Mouse (Mus musculus): ENCODE results near the gene Tmeff2. TPM values are rescaled to one million over a fixed set of nuclear protein-coding genes. Genes with fewer than 3 reads are reported as not detected.

Gene Tmeff2
- polyA plus RNA-seq, 1 experiment from 2014 or later = 3.0 TPM

DNA sequence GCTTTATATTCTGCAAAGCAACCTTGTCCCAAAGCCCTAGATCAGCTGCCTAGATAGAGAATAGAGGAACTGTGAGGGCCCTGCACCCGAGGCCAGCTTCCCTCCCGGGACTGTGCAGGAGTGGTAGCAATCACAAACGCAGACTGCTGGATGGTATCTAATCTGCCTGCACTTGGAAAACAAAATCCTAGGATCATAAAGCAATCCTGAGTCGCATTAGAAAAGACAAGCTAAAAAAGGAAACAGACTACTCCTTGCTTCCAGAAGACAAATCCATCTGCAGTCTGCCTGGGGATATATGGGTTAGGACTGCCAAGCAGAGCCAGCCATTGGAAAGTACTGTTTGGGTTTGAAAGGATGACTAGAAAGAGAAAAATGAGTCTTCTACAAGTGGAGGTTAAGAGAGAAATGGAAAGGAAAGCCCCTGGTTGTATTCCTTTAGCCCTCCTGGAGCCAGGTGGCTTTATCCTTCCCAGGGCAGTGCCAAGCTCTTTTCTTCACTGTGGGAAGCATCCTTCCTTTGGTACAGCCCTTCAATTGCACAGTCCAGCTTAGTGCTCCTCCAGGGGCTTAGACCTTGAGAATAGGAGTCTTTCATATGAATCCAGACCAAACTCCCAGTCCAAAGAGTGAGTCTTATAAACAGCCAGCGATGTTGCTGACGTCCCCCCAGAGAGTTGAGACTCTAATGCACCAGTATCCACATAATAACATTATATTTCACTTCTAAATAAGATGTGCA is 291.6 kb downstream of the Tmeff2 start:
- H3K4me2 ChIP-seq (replicated peaks; ENCODE audit: low read depth, low read length) = no peak overlapping the region
- 0 out of 2 replicates have a peak, but pooled peaks have one; percentile 19 for ATAC-seq

GRCm38 (mm10) chr1:51199088-51199830 is 298.8 kb downstream of the Tmeff2 start:
- Histone ChIP-seq H3K9ac (replicated peaks; ENCODE audit: low read depth) (no peak overlapping the region), H3K36me3 (ENCODE audit: insufficient read depth, low read length) (no peaks in the 10 kb centered on the region), H3K27me3 (replicated peaks; ENCODE audit: insufficient read depth, low read length) (no peaks in the 10 kb centered on the region), H3K4me2 (replicated peaks; ENCODE audit: low read depth, low read length) (no peak overlapping the region), H3K9me3 (ENCODE audit: low read length) (no peaks in the 10 kb centered on the region), H3K4me3 (ENCODE audit: low read depth, low read length) (no peak overlapping the region), H3K27ac (ENCODE audit: low read length) (no peak overlapping the region), H3K4me1 (ENCODE audit: insufficient read depth, low read depth, low read length) (no peaks in the 10 kb centered on the region)
- ATAC-seq = no peak
- no peak for DNase-seq (ENCODE audit: low spot score)
- TF ChIP-seq EP300 (IDR thresholded peaks at IDR 0.05) = no peak
- no peak for TF ChIP-seq CTCF (IDR thresholded peaks at IDR 0.05)
- WGBS = 81% methylated on average over 11 of the region's 11 CpGs

More for the DNA sequence above, 291.6 kb downstream of the Tmeff2 start:
- no peak overlapping the region for H3K4me3 ChIP-seq (ENCODE audit: low read depth, low read length)
- H3K27ac ChIP-seq (ENCODE audit: low read length) = peak overlapping the region; percentile 20; the same call in 1 of the 2 replicates
- H3K9me3 ChIP-seq (ENCODE audit: low read length) = no peaks in the 10 kb centered on the region
- no peak overlapping the region for H3K9ac ChIP-seq (replicated peaks; ENCODE audit: low read depth)
- H3K4me1 ChIP-seq (ENCODE audit: insufficient read depth, low read depth, low read length) = peaks cover 13% of the 10 kb centered on the region; the same call in 1 of the 2 replicates
- no peak for DNase-seq (ENCODE audit: low spot score)
- TF ChIP-seq EP300 (IDR thresholded peaks at IDR 0.05) (no peak), CTCF (IDR thresholded peaks at IDR 0.05) (no peak)
- no peaks in the 10 kb centered on the region for H3K36me3 ChIP-seq (ENCODE audit: insufficient read depth, low read length)
- WGBS = 41% methylated on average over 6 of the region's 6 CpGs
- H3K27me3 ChIP-seq (replicated peaks; ENCODE audit: insufficient read depth, low read length) = no peaks in the 10 kb centered on the region

- WGBS = 98% methylated on average over 3 of the region's 3 CpGs
- H3K27ac ChIP-seq (ENCODE audit: low read length) = no peak overlapping the region
- no peak overlapping the region for H3K4me2 ChIP-seq (replicated peaks; ENCODE audit: low read depth, low read length)
- no peaks in the 10 kb centered on the region for H3K9me3 ChIP-seq (ENCODE audit: low read length)
- H3K4me1 ChIP-seq (ENCODE audit: insufficient read depth, low read depth, low read length) = no peaks in the 10 kb centered on the region
- ATAC-seq (no peak), DNase-seq (ENCODE audit: low spot score) (no peak)
- TF ChIP-seq CTCF (IDR thresholded peaks at IDR 0.05) (no peak), EP300 (IDR thresholded peaks at IDR 0.05) (no peak)
- no peak overlapping the region for H3K4me3 ChIP-seq (ENCODE audit: low read depth, low read length)
- H3K36me3 ChIP-seq (ENCODE audit: insufficient read depth, low read length) = no peaks in the 10 kb centered on the region
- no peak overlapping the region for H3K9ac ChIP-seq (replicated peaks; ENCODE audit: low read depth)
- H3K27me3 ChIP-seq (replicated peaks; ENCODE audit: insufficient read depth, low read length) = no peaks in the 10 kb centered on the region
Measured at GRCm38 (mm10) chr1:51199954-51200353, 299.5 kb downstream of the Tmeff2 start.

- no peak for ATAC-seq
- H3K27ac ChIP-seq (ENCODE audit: low read length) = no peak overlapping the region
Measured at GRCm38 (mm10) chr1:51215631-51216030, 315.2 kb downstream of the Tmeff2 start.

DNA sequence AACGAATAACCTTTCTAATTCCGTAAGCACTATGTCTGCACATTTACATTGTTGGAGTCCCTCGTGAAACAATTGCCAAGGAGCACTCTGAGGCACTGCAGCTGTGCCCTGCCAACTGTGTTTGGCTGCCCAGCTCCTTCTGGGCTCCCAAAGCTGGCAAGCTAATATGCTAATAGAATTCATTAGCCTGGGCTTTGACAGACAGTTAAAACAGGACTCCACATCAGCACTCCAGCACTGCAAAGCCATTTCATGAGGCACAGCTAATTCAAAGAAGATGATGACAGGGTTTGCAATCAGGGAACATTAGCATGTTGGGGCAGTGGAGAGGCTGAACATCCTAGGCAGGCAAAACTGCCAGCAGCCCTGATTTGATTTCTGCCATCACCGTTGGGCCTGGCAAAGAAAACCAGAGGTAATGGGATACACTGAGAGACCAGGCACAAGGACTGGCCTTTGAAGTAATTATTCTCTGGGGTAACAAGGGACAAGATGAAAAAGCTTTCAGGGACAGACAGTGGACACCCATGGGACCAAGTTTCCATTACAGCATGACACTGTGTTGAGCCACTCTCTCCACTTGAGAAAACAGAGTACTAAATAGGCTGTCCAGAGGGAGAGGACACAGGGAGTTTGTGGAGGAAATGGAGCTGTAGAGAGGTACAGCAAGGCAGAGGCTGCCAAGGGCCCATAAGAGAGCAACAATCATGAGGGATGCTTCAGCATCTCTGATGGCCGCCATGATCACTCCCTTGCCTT is 316.0 kb downstream of the Tmeff2 start:
- DNase-seq (ENCODE audit: low spot score) (no peak), ATAC-seq (no peak)
- H3K4me2 ChIP-seq (replicated peaks; ENCODE audit: low read depth, low read length) = no peak overlapping the region
- H3K4me1 ChIP-seq (ENCODE audit: insufficient read depth, low read depth, low read length) = no peaks in the 10 kb centered on the region
- no peaks in the 10 kb centered on the region for H3K9me3 ChIP-seq (ENCODE audit: low read length)
- H3K9ac ChIP-seq (replicated peaks; ENCODE audit: low read depth) = no peak overlapping the region
- H3K27ac ChIP-seq (ENCODE audit: low read length) = no peak overlapping the region
- 76% methylated on average over 5 of the region's 5 CpGs for WGBS
- no peaks in the 10 kb centered on the region for H3K36me3 ChIP-seq (ENCODE audit: insufficient read depth, low read length)
- H3K27me3 ChIP-seq (replicated peaks; ENCODE audit: insufficient read depth, low read length) = no peaks in the 10 kb centered on the region
- H3K4me3 ChIP-seq (ENCODE audit: low read depth, low read length) = no peak overlapping the region
- TF ChIP-seq CTCF (IDR thresholded peaks at IDR 0.05) (no peak), EP300 (IDR thresholded peaks at IDR 0.05) (no peak)

More at GRCm38 (mm10) chr1:51215631-51216030, 315.2 kb downstream of the Tmeff2 start:
- Histone ChIP-seq H3K36me3 (ENCODE audit: insufficient read depth, low read length) (no peaks in the 10 kb centered on the region), H3K4me3 (ENCODE audit: low read depth, low read length) (no peak overlapping the region), H3K9ac (replicated peaks; ENCODE audit: low read depth) (no peak overlapping the region), H3K27me3 (replicated peaks; ENCODE audit: insufficient read depth, low read length) (no peaks in the 10 kb centered on the region), H3K4me1 (ENCODE audit: insufficient read depth, low read depth, low read length) (no peaks in the 10 kb centered on the region), H3K4me2 (replicated peaks; ENCODE audit: low read depth, low read length) (no peak overlapping the region), H3K9me3 (ENCODE audit: low read length) (no peaks in the 10 kb centered on the region)
- DNase-seq (ENCODE audit: low spot score) = no peak
- TF ChIP-seq EP300 (IDR thresholded peaks at IDR 0.05) = no peak
- no peak for TF ChIP-seq CTCF (IDR thresholded peaks at IDR 0.05)
- WGBS = 68% methylated on average over 3 of the region's 3 CpGs

GRCm38 (mm10) chr1:51217227-51217626 is 316.8 kb downstream of the Tmeff2 start:
- H3K27ac ChIP-seq (ENCODE audit: low read length) = no peak overlapping the region
- DNase-seq (ENCODE audit: low spot score) (no peak), ATAC-seq (no peak)
- no peak overlapping the region for H3K4me2 ChIP-seq (replicated peaks; ENCODE audit: low read depth, low read length)
- TF ChIP-seq CTCF (IDR thresholded peaks at IDR 0.05) (no peak), EP300 (IDR thresholded peaks at IDR 0.05) (no peak)
- 88% methylated on average over 7 of the region's 7 CpGs for WGBS
- no peaks in the 10 kb centered on the region for H3K36me3 ChIP-seq (ENCODE audit: insufficient read depth, low read length)
- H3K4me1 ChIP-seq (ENCODE audit: insufficient read depth, low read depth, low read length) = no peaks in the 10 kb centered on the region
- H3K9ac ChIP-seq (replicated peaks; ENCODE audit: low read depth) = no peak overlapping the region
- H3K9me3 ChIP-seq (ENCODE audit: low read length) = no peaks in the 10 kb centered on the region
- no peak overlapping the region for H3K4me3 ChIP-seq (ENCODE audit: low read depth, low read length)
- H3K27me3 ChIP-seq (replicated peaks; ENCODE audit: insufficient read depth, low read length) = no peaks in the 10 kb centered on the region
